Mouse (Mus musculus): ENCODE measurements around the gene Srms.

- TF ChIP-seq CTCF (conservative IDR thresholded peaks at IDR 0.05; ENCODE audit: insufficient read depth, insufficient read length, low read depth, low read length): no peak
- no peak for TF ChIP-seq POLR2A (IDR thresholded peaks at IDR 0.05; ENCODE audit: low read depth, low read length)
These were observed 10.6 kb downstream of the Srms start, which contains the start of gene Ptk6 for GRCm38 (mm10) chr2:181202422-181202821.
